Mouse (Mus musculus) ES-Bruce4 (cell line): ENCODE measurements around the gene Selenbp1. TPM values are rescaled to one million over a fixed set of nuclear protein-coding genes. Genes with fewer than 3 reads are reported as not detected.
"Not testable (repeated sequence)": the region's sequence is repeated elsewhere in the genome, so short reads cannot be mapped to it uniquely, and the experiment has no call there.

ENCODE experiments used
- H3K27ac ChIP-seq: 2 replicates; pipeline ENCODE4 v1.5.1; 2012; ENCODE audit warnings: low read length, inconsistent platforms; ENCODE audit not compliant: insufficient read depth
- H3K27me3 ChIP-seq: 2 replicates; pipeline ENCODE4 v1.6.1; 2012; ENCODE audit warnings: mild to moderate bottlenecking, low read length, inconsistent platforms; ENCODE audit not compliant: control insufficient read depth, poor library complexity, insufficient read depth, severe bottlenecking
- H3K36me3 ChIP-seq: 2 replicates; pipeline ENCODE4 v1.6.1; 2012; ENCODE audit warnings: inconsistent platforms, mild to moderate bottlenecking, low read length, moderate library complexity; ENCODE audit not compliant: control insufficient read depth, poor library complexity, insufficient read depth, severe bottlenecking
- H3K4me1 ChIP-seq: one replicate; pipeline ENCODE4 v1.8.1; 2011; ENCODE audit warnings: low read length; ENCODE audit not compliant: control insufficient read depth, insufficient read depth
- H3K4me3 ChIP-seq: 2 replicates; pipeline ENCODE4 v1.5.1; 2011; ENCODE audit warnings: low read depth, mild to moderate bottlenecking, low read length
- H3K9ac ChIP-seq: 2 replicates; pipeline ENCODE4 v1.6.1; 2012; ENCODE audit warnings: low read depth, mild to moderate bottlenecking, inconsistent platforms; ENCODE audit not compliant: poor library complexity, severe bottlenecking
- H3K9me3 ChIP-seq: replicated peaks from 2 replicates; pipeline ENCODE4 v1.6.1; 2012; ENCODE audit warnings: mild to moderate bottlenecking, low read length, inconsistent platforms; ENCODE audit not compliant: control insufficient read depth, poor library complexity, insufficient read depth, severe bottlenecking
- CTCF ChIP-seq: IDR thresholded peaks from one replicate; pipeline ENCODE4 v1.8.1; 2011; ENCODE audit warnings: low read depth, low read length
- EP300 ChIP-seq: IDR thresholded peaks from 2 replicates; pipeline ENCODE4 v1.6.1; 2011; ENCODE audit warnings: low read depth, low read length; ENCODE audit not compliant: insufficient read depth
- POLR2A ChIP-seq: IDR thresholded peaks from one replicate; pipeline ENCODE4 v1.8.1; 2011; ENCODE audit warnings: low read length; ENCODE audit not compliant: insufficient read depth
- polyA plus RNA-seq: library from polyadenylated mRNA; stranded (reverse); fragments of >200 nt; gene quantifications from 2 replicates; pipeline ENCODE4 v1.2.4, GENCODE M21; 2011; ENCODE audit warnings: low read depth; ENCODE audit not compliant: missing spikeins, insufficient read depth, insufficient read length

Gene Selenbp1
- polyA plus RNA-seq, 1 experiment = 1.3 TPM

- Histone ChIP-seq H3K27me3 (0 out of 2 replicates have a peak, but pooled peaks cover 2% of the 10 kb centered on the region), H3K27ac (no peak overlapping the region), H3K9me3 (no peaks in the 10 kb centered on the region), H3K4me3 (no peak overlapping the region), H3K36me3 (no peaks in the 10 kb centered on the region), H3K4me1 (no peaks in the 10 kb centered on the region), H3K9ac (no peak overlapping the region)
- no peak for TF ChIP-seq CTCF
- no peak for TF ChIP-seq POLR2A
- TF ChIP-seq EP300 = no peak
Observed at GRCm38 (mm10) chr3:94921104-94921503, 11.8 kb upstream of the Selenbp1 start.

GRCm38 (mm10) chr3:94922333-94922732 is 10.5 kb upstream of the Selenbp1 start:
- Histone ChIP-seq H3K4me3 (no peak overlapping the region), H3K4me1 (no peaks in the 10 kb centered on the region), H3K9me3 (no peaks in the 10 kb centered on the region), H3K27ac (no peak overlapping the region), H3K27me3 (0 out of 2 replicates have a peak, but pooled peaks cover 2% of the 10 kb centered on the region), H3K36me3 (no peaks in the 10 kb centered on the region), H3K9ac (no peak overlapping the region)
- TF ChIP-seq CTCF = no peak
- TF ChIP-seq POLR2A = no peak
- no peak for TF ChIP-seq EP300

GRCm38 (mm10) chr3:94924688-94925087 is 8.2 kb upstream of the Selenbp1 start:
- 0 out of 2 replicates have a peak, but pooled peaks cover 2% of the 10 kb centered on the region for H3K27me3 ChIP-seq
- no peaks in the 10 kb centered on the region for H3K9me3 ChIP-seq
- no peaks in the 10 kb centered on the region for H3K36me3 ChIP-seq
- H3K4me1 ChIP-seq = no peaks in the 10 kb centered on the region
- no peak overlapping the region for H3K4me3 ChIP-seq
- no peak overlapping the region for H3K27ac ChIP-seq
- H3K9ac ChIP-seq = no peak overlapping the region
- no peak for TF ChIP-seq EP300
- TF ChIP-seq CTCF = no peak
- TF ChIP-seq POLR2A = no peak

GRCm38 (mm10) chr3:94926301-94926736 is 6.5 kb upstream of the Selenbp1 start:
- H3K9ac ChIP-seq, H3K9me3 ChIP-seq, H3K27me3 ChIP-seq, H3K27ac ChIP-seq, H3K4me3 ChIP-seq, H3K36me3 ChIP-seq, H3K4me1 ChIP-seq: not testable (repeated sequence)

- H3K27me3 ChIP-seq, H3K36me3 ChIP-seq, H3K27ac ChIP-seq, H3K9ac ChIP-seq, H3K4me1 ChIP-seq, H3K9me3 ChIP-seq, H3K4me3 ChIP-seq: not testable (repeated sequence)
Observed at GRCm38 (mm10) chr3:94928979-94929378, 3.9 kb upstream of the Selenbp1 start.

- H3K36me3 ChIP-seq, H3K9me3 ChIP-seq, H3K4me1 ChIP-seq, H3K9ac ChIP-seq, H3K4me3 ChIP-seq, H3K27ac ChIP-seq, H3K27me3 ChIP-seq: not testable (repeated sequence)
Observed at GRCm38 (mm10) chr3:94930386-94931266, 2.2 kb upstream of the Selenbp1 start.

- not testable (repeated sequence) for H3K9me3 ChIP-seq, H3K4me1 ChIP-seq, H3K27me3 ChIP-seq, H3K9ac ChIP-seq, H3K4me3 ChIP-seq, H3K27ac ChIP-seq, H3K36me3 ChIP-seq
Observed at GRCm38 (mm10) chr3:94931427-94932082, 1.3 kb upstream of the Selenbp1 start.

- not testable (repeated sequence) for H3K4me3 ChIP-seq, H3K36me3 ChIP-seq, H3K4me1 ChIP-seq, H3K27ac ChIP-seq, H3K9me3 ChIP-seq, H3K27me3 ChIP-seq, H3K9ac ChIP-seq
Observed at GRCm38 (mm10) chr3:94932279-94932678, 577 bp upstream of the Selenbp1 start.

GRCm38 (mm10) chr3:94933604-94934003 is 748 bp downstream of the Selenbp1 start:
- not testable (repeated sequence) for H3K9ac ChIP-seq, H3K27ac ChIP-seq, H3K9me3 ChIP-seq, H3K36me3 ChIP-seq, H3K27me3 ChIP-seq, H3K4me3 ChIP-seq, H3K4me1 ChIP-seq
